Mouse (Mus musculus) kidney, adult 2 months (tissue): ENCODE data around the gene Pim1. TPM values are rescaled to one million over a fixed set of nuclear protein-coding genes. Genes with fewer than 3 reads are reported as not detected.

Experiments
- DNase-seq: peaks from one replicate; pipeline ENCODE4 v3.0.0; 2021
- H3K27ac ChIP-seq: fragments of 200-500 bp; 2 replicates; pipeline ENCODE4 v1.5.1; 2012; ENCODE audit warnings: low read depth, low read length, control low read depth, inconsistent platforms; ENCODE audit not compliant: insufficient read depth
- H3K27me3 ChIP-seq: fragments of 200-500 bp; replicated peaks from 2 replicates; pipeline ENCODE4 v1.6.1; 2012; ENCODE audit warnings: mild to moderate bottlenecking, moderate library complexity, low read length, inconsistent platforms; ENCODE audit not compliant: control insufficient read depth, insufficient read depth
- H3K36me3 ChIP-seq: fragments of 200-500 bp; 2 replicates; pipeline ENCODE4 v1.6.1; 2012; ENCODE audit warnings: mild to moderate bottlenecking, moderate library complexity, low read length, inconsistent platforms; ENCODE audit not compliant: control insufficient read depth, insufficient read depth
- H3K4me1 ChIP-seq: fragments of 200-500 bp; 2 replicates; pipeline ENCODE4 v1.6.1; 2011; ENCODE audit warnings: low read length; ENCODE audit not compliant: control insufficient read depth, insufficient read depth
- H3K4me3 ChIP-seq: fragments of 200-500 bp; 2 replicates; pipeline ENCODE4 v1.5.1; 2011; ENCODE audit warnings: mild to moderate bottlenecking, low read depth, low read length, control low read depth; ENCODE audit not compliant: insufficient read depth
- CTCF ChIP-seq: fragments of 200-500 bp; conservative IDR thresholded peaks from 2 replicates; pipeline ENCODE4 v1.5.1; 2011; ENCODE audit warnings: low read depth, mild to moderate bottlenecking, control low read depth, low read length, moderate library complexity, mixed read lengths; ENCODE audit not compliant: insufficient read depth, insufficient read length
- POLR2A ChIP-seq: fragments of 200-500 bp; IDR thresholded peaks from one replicate; pipeline ENCODE4 v1.6.1; 2011; ENCODE audit warnings: low read depth, low read length, control low read depth
- WGBS: fragments of 180-500 bp; shearing (Covaris S2); methylation state at CpG from one replicate; pipeline ENCODE4 v1.1.7; 2018; 5-methylcytosine and 5-hydroxymethylcytosine counted together
- polyA plus RNA-seq: library from polyadenylated mRNA; depleted of rRNA; stranded (reverse); fragments of >200 nt; gene quantifications from 2 replicates; pipeline ENCODE4 v1.2.3, GENCODE M21; 2012

Gene Pim1
- polyA plus RNA-seq, 1 experiment: 18.8 TPM

GRCm38 (mm10) chr17:29465405-29466010, 25.0 kb upstream of the Pim1 start:
- H3K4me3 ChIP-seq: no peak overlapping the region
- no peaks in the 10 kb centered on the region for H3K27me3 ChIP-seq
- H3K27ac ChIP-seq: peak overlapping the region; percentile 36; the same call in 1 of the 2 replicates
- peak; percentile 74 for DNase-seq
- no peak for TF ChIP-seq CTCF
- no peak for TF ChIP-seq POLR2A
- H3K4me1 ChIP-seq: 0 out of 2 replicates have a peak, but pooled peaks cover 3% of the 10 kb centered on the region
- no peaks in the 10 kb centered on the region for H3K36me3 ChIP-seq
- WGBS: 51% methylated on average over 9 of the region's 9 CpGs

GRCm38 (mm10) chr17:29467030-29467429, 23.5 kb upstream of the Pim1 start:
- Histone ChIP-seq H3K4me1 (0 out of 2 replicates have a peak, but pooled peaks cover 3% of the 10 kb centered on the region), H3K27me3 (no peaks in the 10 kb centered on the region), H3K27ac (no peak overlapping the region), H3K4me3 (no peak overlapping the region), H3K36me3 (no peaks in the 10 kb centered on the region)
- WGBS: 52% methylated on average over 11 of the region's 11 CpGs
- DNase-seq: no peak
- TF ChIP-seq CTCF (no peak), POLR2A (no peak)

- 98% methylated on average over 10 of the region's 10 CpGs for WGBS
- no peak for DNase-seq
- H3K27ac ChIP-seq: no peak overlapping the region
- no peaks in the 10 kb centered on the region for H3K4me1 ChIP-seq
- no peak for TF ChIP-seq CTCF
- no peak for TF ChIP-seq POLR2A
- no peak overlapping the region for H3K4me3 ChIP-seq
- no peaks in the 10 kb centered on the region for H3K27me3 ChIP-seq
- no peaks in the 10 kb centered on the region for H3K36me3 ChIP-seq
These were observed 17.1 kb upstream of the Pim1 start for GRCm38 (mm10) chr17:29473466-29473865.

GRCm38 (mm10) chr17:29474036-29474435, 16.5 kb upstream of the Pim1 start:
- TF ChIP-seq POLR2A: no peak
- TF ChIP-seq CTCF: no peak
- WGBS: 78% methylated on average over 2 of the region's 2 CpGs
- Histone ChIP-seq H3K27me3 (no peaks in the 10 kb centered on the region), H3K4me3 (no peak overlapping the region), H3K36me3 (no peaks in the 10 kb centered on the region), H3K4me1 (no peaks in the 10 kb centered on the region), H3K27ac (no peak overlapping the region)
- DNase-seq: no peak

- no peak for DNase-seq
- H3K4me1 ChIP-seq: no peaks in the 10 kb centered on the region
- no peak overlapping the region for H3K27ac ChIP-seq
- H3K36me3 ChIP-seq: no peaks in the 10 kb centered on the region
- TF ChIP-seq CTCF (no peak), POLR2A (no peak)
- no peaks in the 10 kb centered on the region for H3K27me3 ChIP-seq
- H3K4me3 ChIP-seq: no peak overlapping the region
- WGBS: 93% methylated on average over 3 of the region's 3 CpGs
These were observed 15.4 kb upstream of the Pim1 start for GRCm38 (mm10) chr17:29475142-29475541.

GRCm38 (mm10) chr17:29476461-29476860, 14.1 kb upstream of the Pim1 start:
- H3K4me1 ChIP-seq: no peaks in the 10 kb centered on the region
- no peak for DNase-seq
- no peak overlapping the region for H3K27ac ChIP-seq
- H3K4me3 ChIP-seq: no peak overlapping the region
- no peaks in the 10 kb centered on the region for H3K36me3 ChIP-seq
- TF ChIP-seq CTCF (no peak), POLR2A (no peak)
- no peaks in the 10 kb centered on the region for H3K27me3 ChIP-seq
- 81% methylated on average over 4 of the region's 4 CpGs for WGBS

GRCm38 (mm10) chr17:29477357-29477756, 13.2 kb upstream of the Pim1 start:
- no peaks in the 10 kb centered on the region for H3K27me3 ChIP-seq
- no peak overlapping the region for H3K27ac ChIP-seq
- no peak overlapping the region for H3K4me3 ChIP-seq
- H3K4me1 ChIP-seq: no peaks in the 10 kb centered on the region
- 97% methylated on average over 10 of the region's 10 CpGs for WGBS
- H3K36me3 ChIP-seq: no peaks in the 10 kb centered on the region
- TF ChIP-seq CTCF: no peak
- TF ChIP-seq POLR2A: no peak
- DNase-seq: no peak

- Histone ChIP-seq H3K4me1 (no peaks in the 10 kb centered on the region), H3K36me3 (no peaks in the 10 kb centered on the region), H3K4me3 (no peak overlapping the region), H3K27me3 (no peaks in the 10 kb centered on the region), H3K27ac (no peak overlapping the region)
- 83% methylated on average over 4 of the region's 4 CpGs for WGBS
- TF ChIP-seq CTCF: no peak
- no peak for TF ChIP-seq POLR2A
- DNase-seq: no peak
These were observed 12.3 kb upstream of the Pim1 start for GRCm38 (mm10) chr17:29478271-29478670.
